8 mouse cellular contexts compared by ENCODE assay signal in the genomic region with DNA sequence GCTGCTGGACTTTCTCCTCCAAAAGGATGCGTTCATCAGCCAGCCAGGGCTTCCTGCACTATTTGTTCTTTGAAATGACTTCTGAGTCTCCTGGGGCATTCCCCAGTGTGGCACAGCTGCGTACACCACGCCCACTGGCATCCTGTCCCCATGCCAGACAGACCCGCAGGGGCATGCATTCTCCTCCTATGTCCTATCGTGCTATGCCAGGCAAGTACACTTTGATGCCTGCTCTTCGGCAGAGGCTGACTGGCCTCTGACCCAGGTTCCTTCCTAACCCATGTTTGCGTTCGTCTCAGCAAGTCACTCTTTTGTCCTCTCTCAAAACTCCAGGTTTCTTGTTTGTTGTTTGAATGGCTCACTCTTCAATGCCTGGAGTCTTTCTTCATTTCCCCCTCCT.
DNase-seq lines count a peak whose midpoint lies in the region; ATAC-seq and TF ChIP-seq lines count a peak whose summit lies in the region.

No protein-coding gene starts in this region.

- no peak overlapping the region for H3K27ac ChIP-seq in liver, postnatal 0 days (ENCODE audit: low read depth)
- no peak overlapping the region for H3K27ac ChIP-seq in liver, embryonic 11.5 days (ENCODE audit: low read depth, low read length)
- H3K27ac ChIP-seq in embryonic facial prominence, embryonic 12.5 days, result peak overlapping the region; percentile 82
- peak overlapping the region; percentile 72 for H3K27ac ChIP-seq in hindbrain, embryonic 11.5 days (ENCODE audit: low read depth, low read length)
- H3K27ac ChIP-seq in limb, embryonic 14.5 days (replicated peaks; ENCODE audit: low read depth, low read length), result 0 out of 2 replicates have a peak overlapping the region, but pooled peaks have one; percentile 52

- no peaks in the 10 kb centered on the region for H3K27me3 ChIP-seq in liver, postnatal 0 days (ENCODE audit: insufficient read depth, low read length)
- H3K27me3 ChIP-seq in liver, embryonic 11.5 days (replicated peaks; ENCODE audit: control insufficient read depth, insufficient read depth, low read length), result no peaks in the 10 kb centered on the region
- H3K27me3 ChIP-seq in embryonic facial prominence, embryonic 12.5 days, result no peaks in the 10 kb centered on the region
- no peaks in the 10 kb centered on the region for H3K27me3 ChIP-seq in hindbrain, embryonic 11.5 days (ENCODE audit: control insufficient read depth, insufficient read depth, low read length)
- H3K27me3 ChIP-seq in limb, embryonic 14.5 days (ENCODE audit: control insufficient read depth, insufficient read depth, low read length), result no peaks in the 10 kb centered on the region

- no peaks in the 10 kb centered on the region for H3K36me3 ChIP-seq in liver, postnatal 0 days (replicated peaks; ENCODE audit: insufficient read depth, low read length)
- no peaks in the 10 kb centered on the region for H3K36me3 ChIP-seq in liver, embryonic 11.5 days (ENCODE audit: control insufficient read depth, insufficient read depth, low read length)
- H3K36me3 ChIP-seq in embryonic facial prominence, embryonic 12.5 days, result no peaks in the 10 kb centered on the region
- no peaks in the 10 kb centered on the region for H3K36me3 ChIP-seq in hindbrain, embryonic 11.5 days (ENCODE audit: control insufficient read depth, insufficient read depth, low read length)
- no peaks in the 10 kb centered on the region for H3K36me3 ChIP-seq in limb, embryonic 14.5 days (ENCODE audit: control insufficient read depth, insufficient read depth, low read length)

- no peak for ATAC-seq in liver, postnatal 0 days
- ATAC-seq in liver, embryonic 11.5 days (replicated peaks; ENCODE audit: low FRiP score), result no peak
- ATAC-seq in embryonic facial prominence, embryonic 12.5 days (ENCODE audit: insufficient number of reproducible peaks, insufficient read depth, low FRiP score, low TSS enrichment), result no peak
- ATAC-seq in hindbrain, embryonic 11.5 days (ENCODE audit: low FRiP score), result no peak
- ATAC-seq in limb, embryonic 14.5 days (ENCODE audit: low FRiP score, low read depth), result no peak
- no peak for ATAC-seq in megakaryocyte, adult 5-6 weeks (ENCODE audit: poor library complexity, severe bottlenecking)

- H3K9me3 ChIP-seq in liver, postnatal 0 days (ENCODE audit: low read length), result no peaks in the 10 kb centered on the region
- no peaks in the 10 kb centered on the region for H3K9me3 ChIP-seq in liver, embryonic 11.5 days (ENCODE audit: control insufficient read depth, low read length)
- H3K9me3 ChIP-seq in embryonic facial prominence, embryonic 12.5 days, result no peaks in the 10 kb centered on the region
- H3K9me3 ChIP-seq in hindbrain, embryonic 11.5 days (ENCODE audit: control insufficient read depth, low read length), result no peaks in the 10 kb centered on the region
- no peaks in the 10 kb centered on the region for H3K9me3 ChIP-seq in limb, embryonic 14.5 days (ENCODE audit: control insufficient read depth, low read length)

- no peak for TF ChIP-seq POLR2A in limb, embryonic 14.5 days (IDR thresholded peaks at IDR 0.05; ENCODE audit: borderline replicate concordance, extremely low read depth, insufficient read depth, insufficient read length)

- 51% methylated on average over 8 of the region's 8 CpGs for WGBS in liver, postnatal 0 days (ENCODE audit: insufficient replicate concordance)
- 67% methylated on average over 8 of the region's 8 CpGs for WGBS in liver, embryonic 11.5 days
- 29% methylated on average over 8 of the region's 8 CpGs for WGBS in embryonic facial prominence, embryonic 12.5 days
- 19% methylated on average over 8 of the region's 8 CpGs for WGBS in hindbrain, embryonic 11.5 days
- WGBS in limb, embryonic 14.5 days, result 39% methylated on average over 8 of the region's 8 CpGs

- TF ChIP-seq EP300 in liver, postnatal 0 days (IDR thresholded peaks at IDR 0.05; ENCODE audit: low read depth), result no peak

- H3K9ac ChIP-seq in liver, postnatal 0 days (replicated peaks), result no peak overlapping the region
- H3K9ac ChIP-seq in liver, embryonic 11.5 days (ENCODE audit: low read depth, low read length), result no peak overlapping the region
- H3K9ac ChIP-seq in embryonic facial prominence, embryonic 12.5 days, result no peak overlapping the region
- H3K9ac ChIP-seq in hindbrain, embryonic 11.5 days (ENCODE audit: low read depth, low read length), result no peak overlapping the region; the same call in 1 of the 2 replicates
- no peak overlapping the region for H3K9ac ChIP-seq in limb, embryonic 14.5 days (ENCODE audit: low read depth, low read length, severe bottlenecking)

- no peak for TF ChIP-seq CTCF in liver, postnatal 0 days (IDR thresholded peaks at IDR 0.05; ENCODE audit: low read depth)

- no peak overlapping the region for H3K4me3 ChIP-seq in liver, postnatal 0 days (ENCODE audit: low read depth, low read length)
- no peak overlapping the region for H3K4me3 ChIP-seq in liver, embryonic 11.5 days (ENCODE audit: low read depth, low read length)
- H3K4me3 ChIP-seq in embryonic facial prominence, embryonic 12.5 days, result no peak overlapping the region
- no peak overlapping the region for H3K4me3 ChIP-seq in hindbrain, embryonic 11.5 days (ENCODE audit: low read depth, low read length)
- no peak overlapping the region for H3K4me3 ChIP-seq in limb, embryonic 14.5 days (replicated peaks; ENCODE audit: low read length)

- peak; percentile 40 for DNase-seq in liver, postnatal 0 days
- no peak for DNase-seq in liver, embryonic 11.5 days (ENCODE audit: low spot score)
- DNase-seq in hindbrain, embryonic 11.5 days (ENCODE audit: low spot score), result peak; percentile 33
- DNase-seq in limb, embryonic 14.5 days (ENCODE audit: low spot score), result no peak
- peak; percentile 29 to 38 for DNase-seq in spleen, postnatal 14 days (ENCODE audit: low spot score in 2 of 2)
- no peak for DNase-seq in layer of hippocampus, adult 18-20 months (ENCODE audit: low spot score in 2 of 2)

- no peak overlapping the region for H3K4me2 ChIP-seq in liver, postnatal 0 days (ENCODE audit: low read depth, low read length)
- no peak overlapping the region for H3K4me2 ChIP-seq in liver, embryonic 11.5 days
- H3K4me2 ChIP-seq in embryonic facial prominence, embryonic 12.5 days (replicated peaks), result no peak overlapping the region
- no peak overlapping the region for H3K4me2 ChIP-seq in hindbrain, embryonic 11.5 days (replicated peaks; ENCODE audit: low read depth, low read length)
- no peak overlapping the region for H3K4me2 ChIP-seq in limb, embryonic 14.5 days (replicated peaks; ENCODE audit: low read depth, low read length, severe bottlenecking)

- peaks cover 19% of the 10 kb centered on the region for H3K4me1 ChIP-seq in liver, postnatal 0 days (ENCODE audit: insufficient read depth)
- peaks cover 23% of the 10 kb centered on the region for H3K4me1 ChIP-seq in liver, embryonic 11.5 days (replicated peaks; ENCODE audit: control insufficient read depth, insufficient read depth, low read length)
- peaks cover 74% of the 10 kb centered on the region for H3K4me1 ChIP-seq in embryonic facial prominence, embryonic 12.5 days
- peaks cover 23% of the 10 kb centered on the region for H3K4me1 ChIP-seq in hindbrain, embryonic 11.5 days (replicated peaks; ENCODE audit: control insufficient read depth, insufficient read depth, low read length)
- H3K4me1 ChIP-seq in limb, embryonic 14.5 days (ENCODE audit: control insufficient read depth, insufficient read depth, low read length), result peaks cover 43% of the 10 kb centered on the region

Comparison
In these comparisons a context has a peak if more than half of its experiments do, and no peak if none do; other contexts are left out.
1. DNase-seq: peak in liver, postnatal 0 days (single experiment), hindbrain, embryonic 11.5 days (single experiment) and spleen, postnatal 14 days (2 of 2); none in liver, embryonic 11.5 days (single experiment), limb, embryonic 14.5 days (single experiment) and layer of hippocampus, adult 18-20 months (0 of 2).
2. H3K27ac ChIP-seq: peak in embryonic facial prominence, embryonic 12.5 days (single experiment), hindbrain, embryonic 11.5 days (single experiment) and limb, embryonic 14.5 days (single experiment); none in liver, postnatal 0 days (single experiment) and liver, embryonic 11.5 days (single experiment).